Mouse (Mus musculus): ENCODE measurements around the gene 4933424G06Rik.

DNA sequence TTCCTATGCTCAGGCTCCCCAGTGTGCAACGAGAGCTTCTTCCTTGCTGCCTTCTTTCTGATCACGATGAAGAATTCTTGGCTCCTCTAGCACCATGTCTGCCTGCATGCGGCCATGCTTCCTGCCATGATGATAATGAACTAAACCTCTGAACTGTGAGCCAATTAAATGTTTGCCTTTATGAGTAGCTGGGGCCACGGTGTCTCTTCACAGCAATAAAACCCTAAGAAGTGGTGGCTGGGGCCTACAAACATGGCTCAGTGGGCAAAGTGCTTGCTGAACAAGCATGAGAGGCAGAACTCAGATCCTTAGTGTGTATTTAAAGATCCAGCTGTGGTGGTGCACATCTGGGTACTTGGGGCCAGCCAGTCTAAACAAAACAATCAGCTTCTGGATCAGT is 44.0 kb upstream of the 4933424G06Rik start:
- TF ChIP-seq EP300 (IDR thresholded peaks at IDR 0.05; ENCODE audit: insufficient read depth, low read depth, low read length) (no peak), CTCF (IDR thresholded peaks at IDR 0.05; ENCODE audit: low read depth, low read length) (no peak), POLR2A (IDR thresholded peaks at IDR 0.05; ENCODE audit: insufficient read depth, low read length) (no peak)

All from ES-Bruce4 (cell line).